Mouse (Mus musculus) leukemia stem cell, adult 10-12 weeks (primary cell): ENCODE measurements around the gene Chrdl1. TPM values are rescaled to one million over a fixed set of nuclear protein-coding genes. Genes with fewer than 3 reads are reported as not detected.

Source experiments
- polyA plus RNA-seq: library from polyadenylated mRNA; stranded (reverse); fragments of >175 nt; gene quantifications from 2 replicates; pipeline ENCODE4 v1.2.3, GENCODE M21; 2012; ENCODE audit warnings: low replicate concordance

The Chrdl1 gene
- not detected in 2 replicates for polyA plus RNA-seq

DNA sequence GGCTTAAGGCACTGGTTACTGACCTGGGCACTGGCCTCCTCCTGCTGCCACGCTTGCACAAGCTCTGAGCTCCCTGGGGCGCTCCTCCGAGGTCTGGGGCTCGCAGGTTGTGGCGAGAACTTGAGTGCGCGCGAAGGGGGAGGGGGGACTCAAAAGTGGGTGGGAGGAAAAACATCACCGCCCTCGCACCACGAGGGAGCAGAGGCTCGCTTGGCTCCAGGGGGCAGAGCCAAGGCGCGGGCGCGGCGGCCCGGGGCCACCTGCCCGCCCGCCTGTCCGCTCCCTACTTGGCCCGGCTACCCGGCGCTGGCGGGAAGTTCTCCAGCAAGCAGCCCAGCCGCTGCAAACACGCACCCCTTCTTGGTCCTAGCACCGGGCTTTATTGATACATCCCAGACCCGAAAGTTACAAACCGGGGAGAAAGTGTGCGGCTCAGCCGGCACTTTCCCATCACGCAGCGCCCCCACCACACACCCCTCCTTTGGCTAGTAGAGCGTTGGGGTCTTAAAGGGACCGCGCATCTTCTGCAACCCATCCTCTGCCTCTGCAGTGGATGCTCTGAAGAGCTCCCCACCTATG lies at the start of gene Chrdl1:
Chrdl1 (minus strand) TSS at position 472 of the 579 bp plus-strand sequence.

Other genes with a start within 250 kb of the Chrdl1 start
- gene Pak3, start 124.3 kb upstream of the Chrdl1 start, polyA plus RNA-seq = not detected in 2 replicates